Mouse (Mus musculus) testis, adult 2 months (tissue): Measurements from ENCODE around the gene Rnf150.

ENCODE experiments used
- CTCF ChIP-seq: fragments of 200-500 bp; IDR thresholded peaks from 2 replicates; pipeline ENCODE4 v1.5.1; 2012; ENCODE audit warnings: low read depth, mild to moderate bottlenecking, inconsistent platforms, low read length, moderate library complexity; ENCODE audit not compliant: control insufficient read depth, insufficient read depth, insufficient replicate concordance
- POLR2A ChIP-seq: fragments of 200-500 bp; IDR thresholded peaks from 2 replicates; pipeline ENCODE4 v1.6.1; 2012; ENCODE audit warnings: low read depth, mild to moderate bottlenecking, inconsistent platforms, low read length, moderate library complexity; ENCODE audit not compliant: control insufficient read depth

DNA sequence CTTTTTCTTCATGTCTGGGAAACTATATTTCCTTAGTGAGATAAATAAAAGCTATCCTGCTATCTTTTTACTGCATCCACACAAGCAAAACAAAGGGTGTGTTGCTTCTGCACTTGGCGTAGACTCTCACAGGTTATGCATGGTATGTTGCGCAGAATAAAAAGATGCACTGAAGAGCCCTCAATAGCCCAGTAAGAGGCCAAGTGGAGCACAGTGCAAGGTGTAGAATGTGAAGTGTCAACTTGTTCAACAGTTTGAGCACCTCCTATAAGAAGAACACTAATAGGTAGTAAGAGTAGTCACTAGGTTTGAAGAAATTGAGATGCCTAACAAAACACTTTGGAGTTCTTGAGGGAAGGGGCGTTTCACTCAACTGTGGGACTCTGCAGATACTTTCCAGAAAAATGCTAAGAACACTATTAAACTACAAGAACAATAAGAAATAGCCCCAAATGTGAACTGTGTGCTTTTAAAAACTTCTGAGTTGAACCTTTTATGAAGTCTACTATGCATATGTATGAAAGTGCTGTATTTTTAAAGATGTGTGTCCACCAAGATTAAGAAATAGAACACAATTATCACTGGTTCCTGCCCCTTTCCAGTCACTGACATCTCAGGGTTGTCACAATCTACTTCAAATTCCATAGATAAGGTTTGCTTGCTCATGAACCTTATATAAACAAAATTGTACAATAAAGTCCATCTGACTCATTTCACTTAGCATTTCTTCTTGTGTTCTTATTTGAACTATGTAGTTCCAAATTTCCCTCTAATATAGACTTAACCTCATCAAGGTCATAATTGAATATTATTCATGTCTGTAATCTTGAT lies 34.7 kb downstream of the Rnf150 start:
- TF ChIP-seq POLR2A (no peak), CTCF (no peak)
